In the genomic region with DNA sequence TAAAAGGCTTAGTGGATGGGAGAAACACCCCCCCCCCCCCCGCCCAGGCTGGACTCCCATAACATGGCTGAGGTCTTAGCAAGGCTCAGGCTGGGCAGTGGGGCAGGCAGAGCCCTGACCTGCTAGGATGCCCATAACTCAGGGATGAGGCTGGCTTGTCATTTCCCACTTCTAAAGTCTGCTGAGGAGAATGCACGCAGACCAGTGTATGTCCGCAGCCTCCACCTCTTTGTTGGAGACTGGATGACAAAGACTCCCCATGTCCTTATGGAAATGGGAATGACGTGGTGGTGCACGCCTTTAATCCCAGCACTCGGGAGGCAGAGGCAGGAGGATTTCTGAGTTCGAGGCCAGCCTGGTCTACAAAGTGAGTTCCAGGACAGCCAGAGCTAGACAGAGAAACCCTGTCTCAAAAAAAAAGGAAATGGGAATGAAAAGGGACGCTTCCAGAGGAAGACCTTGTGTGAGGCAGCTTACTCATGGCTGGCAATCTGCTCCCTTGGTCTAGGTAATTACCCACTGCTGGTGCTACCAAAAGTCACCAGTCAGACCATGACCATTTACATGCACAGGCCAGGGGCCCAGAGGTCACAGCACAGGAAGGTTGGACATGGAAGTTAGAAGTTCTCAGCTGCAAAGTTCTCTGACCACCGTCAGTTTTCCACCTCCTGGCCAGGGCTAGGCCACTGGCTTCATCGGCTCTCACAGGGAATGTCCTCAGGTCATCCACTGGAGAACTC, we compare ENCODE assay signal across 26 mouse cellular contexts. TPM values are rescaled to one million over a fixed set of nuclear protein-coding genes. Genes with fewer than 3 reads are reported as not detected.
A peak's percentile ranks its signal among the peaks of the same experiment; 100 is the strongest.
DNase-seq lines count a peak whose midpoint lies in the region; ATAC-seq and TF ChIP-seq lines count a peak whose summit lies in the region.
"Had no signal": no experiment of that assay in that cellular context is flagged by ENCODE, and none has a peak within 500 bp of the region (broad histone marks: within the 10 kb centered on the region; RNA-seq: fewer than 3 reads in every experiment).

No protein-coding gene starts in this region.

- TF ChIP-seq EP300 in heart, adult 2 months (IDR thresholded peaks at IDR 0.05; ENCODE audit: insufficient read depth, low read depth, low read length) = no peak
- TF ChIP-seq EP300 in stomach, postnatal 0 days (optimal IDR thresholded peaks at IDR 0.05) = no peak

- intact Hi-C loops in heart, adult 2 months (cut with DNase I) = no loop called here

- H3K36me3 ChIP-seq in heart, embryonic 16.5 days (ENCODE audit: control insufficient read depth, insufficient read depth) = no peaks in the 10 kb centered on the region
- no peaks in the 10 kb centered on the region for H3K36me3 ChIP-seq in heart, adult 2 months (ENCODE audit: control insufficient read depth, insufficient read depth, low read length)
- H3K36me3 ChIP-seq in stomach, embryonic 16.5 days (ENCODE audit: control insufficient read depth, insufficient read depth, low read length) = no peaks in the 10 kb centered on the region
- no peaks in the 10 kb centered on the region for H3K36me3 ChIP-seq in stomach, postnatal 0 days (ENCODE audit: control insufficient read depth, insufficient read depth, low read length)
- H3K36me3 ChIP-seq: embryonic facial prominence, embryonic 15.5 days; hindbrain, embryonic 10.5 days had no signal

- H3K9me3 ChIP-seq in heart, embryonic 16.5 days (replicated peaks; ENCODE audit: control insufficient read depth, low read length) = no peaks in the 10 kb centered on the region
- H3K9me3 ChIP-seq in stomach, embryonic 16.5 days (replicated peaks; ENCODE audit: control insufficient read depth, low read length) = no peaks in the 10 kb centered on the region
- H3K9me3 ChIP-seq in stomach, postnatal 0 days (ENCODE audit: control insufficient read depth, low read length) = no peaks in the 10 kb centered on the region
- H3K9me3 ChIP-seq: embryonic facial prominence, embryonic 15.5 days; hindbrain, embryonic 10.5 days had no signal

- WGBS in heart, embryonic 16.5 days = 85% methylated on average over 10 of the region's 10 CpGs
- 82% methylated on average over 10 of the region's 10 CpGs for WGBS in heart, adult 2 months
- WGBS in stomach, embryonic 16.5 days = 88% methylated on average over 9 of the region's 10 CpGs
- WGBS in stomach, postnatal 0 days = 90% methylated on average over 9 of the region's 10 CpGs

- H3K4me1 ChIP-seq in heart, embryonic 16.5 days (ENCODE audit: control insufficient read depth, insufficient read depth, low read length) = peaks cover 62% of the 10 kb centered on the region
- H3K4me1 ChIP-seq in heart, adult 2 months (ENCODE audit: control insufficient read depth, insufficient read depth, low read length) = no peaks in the 10 kb centered on the region
- H3K4me1 ChIP-seq in stomach, embryonic 16.5 days (ENCODE audit: control insufficient read depth, insufficient read depth, low read length) = peaks cover 7% of the 10 kb centered on the region
- no peaks in the 10 kb centered on the region for H3K4me1 ChIP-seq in stomach, postnatal 0 days (replicated peaks; ENCODE audit: control insufficient read depth, insufficient read depth)

- no peak for ATAC-seq in heart, embryonic 16.5 days (replicated peaks; ENCODE audit: extremely low read depth, insufficient read depth, low FRiP score)
- ATAC-seq in stomach, embryonic 16.5 days (ENCODE audit: insufficient read depth, low FRiP score) = peak; percentile 12; the same call in 1 of the 2 replicates
- no peak for ATAC-seq in stomach, postnatal 0 days (ENCODE audit: low FRiP score, low TSS enrichment)
- ATAC-seq: CD4-positive, CD25-positive, alpha-beta regulatory T cell, adult 4 months; liver, postnatal 0 days had no signal

- H3K27me3 ChIP-seq in heart, embryonic 16.5 days (ENCODE audit: control insufficient read depth, insufficient read depth, low read length) = no peaks in the 10 kb centered on the region
- H3K27me3 ChIP-seq in heart, adult 2 months (ENCODE audit: control insufficient read depth, insufficient read depth, low read length) = no peaks in the 10 kb centered on the region
- H3K27me3 ChIP-seq in stomach, embryonic 16.5 days (ENCODE audit: control insufficient read depth, insufficient read depth, low read length) = no peaks in the 10 kb centered on the region
- H3K27me3 ChIP-seq in stomach, postnatal 0 days (ENCODE audit: control insufficient read depth, insufficient read depth, low read length) = no peaks in the 10 kb centered on the region
- H3K27me3 ChIP-seq: embryonic facial prominence, embryonic 15.5 days; Patski had no signal

- no peak overlapping the region for H3K9ac ChIP-seq in heart, embryonic 16.5 days (ENCODE audit: low read length)
- H3K9ac ChIP-seq in heart, adult 2 months (ENCODE audit: low read depth, low read length) = no peak overlapping the region
- no peak overlapping the region for H3K9ac ChIP-seq in stomach, embryonic 16.5 days (ENCODE audit: low read length)
- no peak overlapping the region for H3K9ac ChIP-seq in stomach, postnatal 0 days (ENCODE audit: low read length)
- H3K9ac ChIP-seq: embryonic facial prominence, embryonic 15.5 days; liver, postnatal 0 days had no signal

- peak; percentile 45 for DNase-seq in cerebellum, adult 11-12 months
- no peak for DNase-seq in cerebellum, postnatal 4 days (ENCODE audit: low spot score in 2 of 2)
- DNase-seq in gastrocnemius, postnatal 10 days = peak; percentile 11
- no peak for DNase-seq in gastrocnemius, adult 8-10 months (ENCODE audit: low spot score in 2 of 2)
- no peak for DNase-seq in heart, adult 2 months
- no peak for DNase-seq in stomach, postnatal 0 days (ENCODE audit: low spot score)
- DNase-seq: adrenal gland, adult 8-10 months; kidney, adult 8-10 months; liver, postnatal 0 days had no signal

- no peak overlapping the region for H3K4me2 ChIP-seq in heart, embryonic 16.5 days (ENCODE audit: low read depth, low read length)
- H3K4me2 ChIP-seq in stomach, embryonic 16.5 days (ENCODE audit: low read depth, low read length) = no peak overlapping the region
- H3K4me2 ChIP-seq in stomach, postnatal 0 days (replicated peaks; ENCODE audit: low read depth) = no peak overlapping the region

- no peak overlapping the region for H3K4me3 ChIP-seq in heart, embryonic 16.5 days (ENCODE audit: low read length)
- no peak overlapping the region for H3K4me3 ChIP-seq in heart, adult 2 months
- no peak overlapping the region for H3K4me3 ChIP-seq in stomach, embryonic 16.5 days (replicated peaks; ENCODE audit: low read length)
- no peak overlapping the region for H3K4me3 ChIP-seq in stomach, postnatal 0 days (ENCODE audit: low read depth, low read length)
- H3K4me3 ChIP-seq: embryonic facial prominence, embryonic 15.5 days; hindbrain, embryonic 10.5 days had no signal

- no peak for TF ChIP-seq POLR2A in heart, adult 2 months (IDR thresholded peaks at IDR 0.05; ENCODE audit: insufficient read depth, low read depth, low read length)

- peak overlapping the region; percentile 91 for H3K27ac ChIP-seq in heart, embryonic 16.5 days (ENCODE audit: low read length)
- H3K27ac ChIP-seq in heart, adult 2 months = no peak overlapping the region
- no peak overlapping the region for H3K27ac ChIP-seq in stomach, embryonic 16.5 days (ENCODE audit: low read length)
- H3K27ac ChIP-seq in stomach, postnatal 0 days (replicated peaks) = no peak overlapping the region
- H3K27ac ChIP-seq: hindbrain, embryonic 10.5 days had no signal

- TF ChIP-seq CTCF in heart, adult 2 months (IDR thresholded peaks at IDR 0.05) = no peak
- no peak for TF ChIP-seq CTCF in stomach, postnatal 0 days (IDR thresholded peaks at IDR 0.05; ENCODE audit: low read depth)

- H3K79me2 ChIP-seq in heart, adult 2 months (replicated peaks; ENCODE audit: control insufficient read depth, insufficient read depth, low read length) = no peaks in the 10 kb centered on the region

RNA-seq across cellular contexts. Expression of gene Ppfia4, which starts 0.8 kb away (rescaled TPM):
- 10 to 100 TPM; 11.2 to 13.7 TPM for total RNA-seq in gastrocnemius, postnatal 10 days (2021)
- total RNA-seq in gastrocnemius, adult 8-10 months (2022) = under 1 TPM; 0.21 to 0.65 (median 0.55) TPM
- polyA plus RNA-seq in heart, embryonic 16.5 days (2015; fragmentation: Nextera tagmentation; extraction: Ambion mirVana) = 10.6 and 11.4 TPM in 2 replicates
- total RNA-seq in heart, adult 2 months (2021) = under 1 TPM; 0.80 to 0.94 TPM
- 4.4 and 4.9 TPM in 2 replicates for polyA plus RNA-seq in heart, adult 2 months (2012; rRNA removed)
- polyA plus RNA-seq in stomach, embryonic 16.5 days (2015; fragmentation: Nextera tagmentation; extraction: Ambion mirVana) = 6.8 and 6.9 TPM in 2 replicates
- 2.8 TPM in 2 replicates for polyA plus RNA-seq in stomach, postnatal 0 days (2015; fragmentation: Nextera tagmentation; extraction: Ambion mirVana)

RNA-seq across cellular contexts. Expression of gene Tmem183a, which starts 28.2 kb away (rescaled TPM):
- total RNA-seq in gastrocnemius, postnatal 10 days (2021) = 10 to 100 TPM; 17.2 to 18.5 TPM
- 10 to 100 TPM in 3 of 4 experiments, 1 to 10 TPM in 1; 8.5 to 13.5 (median 11.1) TPM for total RNA-seq in gastrocnemius, adult 8-10 months (2022)
- polyA plus RNA-seq in heart, embryonic 16.5 days (2015; fragmentation: Nextera tagmentation; extraction: Ambion mirVana) = 57.5 and 60.4 TPM in 2 replicates
- total RNA-seq in heart, adult 2 months (2021) = 10 to 100 TPM; 17.8 to 18.7 TPM
- polyA plus RNA-seq in heart, adult 2 months (2012; rRNA removed) = 22.9 and 45.8 TPM in 2 replicates
- 93.7 and 104 TPM in 2 replicates for polyA plus RNA-seq in stomach, embryonic 16.5 days (2015; fragmentation: Nextera tagmentation; extraction: Ambion mirVana)
- 64.9 and 65.6 TPM in 2 replicates for polyA plus RNA-seq in stomach, postnatal 0 days (2015; fragmentation: Nextera tagmentation; extraction: Ambion mirVana)

RNA-seq across cellular contexts. Expression of gene Myog, which starts 43.8 kb away (rescaled TPM):
- total RNA-seq in gastrocnemius, postnatal 10 days (2021) = 100 to 1,000 TPM; 135 to 142 TPM
- total RNA-seq in gastrocnemius, adult 8-10 months (2022) = 10 to 100 TPM in 3 of 4 experiments, 1 to 10 TPM in 1; 7.6 to 16.5 (median 15.4) TPM
- 2.0 and 3.3 TPM in 2 replicates for polyA plus RNA-seq in heart, embryonic 16.5 days (2015; fragmentation: Nextera tagmentation; extraction: Ambion mirVana)
- total RNA-seq in heart, adult 2 months (2021) = not detected
- polyA plus RNA-seq in heart, adult 2 months (2012; rRNA removed) = not detected in 2 replicates
- polyA plus RNA-seq in stomach, embryonic 16.5 days (2015; fragmentation: Nextera tagmentation; extraction: Ambion mirVana) = 1.2 and 28.7 TPM in 2 replicates
- polyA plus RNA-seq in stomach, postnatal 0 days (2015; fragmentation: Nextera tagmentation; extraction: Ambion mirVana) = 2.7 and 5.0 TPM in 2 replicates
- total RNA-seq: adrenal gland, adult 8-10 months; layer of hippocampus, adult 8-10 months; left cerebral cortex, adult 2 months; left cerebral cortex, postnatal 4 days; liver, adult 2 months; megakaryocyte progenitor cell, adult 5-6 weeks had no signal
- polyA plus RNA-seq: CD4-positive, CD25-positive, alpha-beta regulatory T cell, adult 4 months; liver, adult 2 months; liver, postnatal 0 days; midbrain, embryonic 14.5 days; Patski; spleen, adult 2 months had no signal

RNA-seq across cellular contexts. Expression of gene 4933406M09Rik, which starts 52.2 kb away (rescaled TPM):
- total RNA-seq in gastrocnemius, postnatal 10 days (2021) = not detected
- total RNA-seq in gastrocnemius, adult 8-10 months (2022) = not detected
- polyA plus RNA-seq in heart, embryonic 16.5 days (2015; fragmentation: Nextera tagmentation; extraction: Ambion mirVana) = not detected in 2 replicates
- total RNA-seq in heart, adult 2 months (2021) = not detected
- not detected in 2 replicates for polyA plus RNA-seq in heart, adult 2 months (2012; rRNA removed)
- polyA plus RNA-seq in stomach, embryonic 16.5 days (2015; fragmentation: Nextera tagmentation; extraction: Ambion mirVana) = not detected in 2 replicates
- polyA plus RNA-seq in stomach, postnatal 0 days (2015; fragmentation: Nextera tagmentation; extraction: Ambion mirVana) = not detected in 2 replicates
- total RNA-seq: adrenal gland, adult 8-10 months; gastrocnemius, adult 18-20 months; layer of hippocampus, adult 8-10 months; left cerebral cortex, adult 2 months; left cerebral cortex, postnatal 4 days; liver, adult 2 months; megakaryocyte progenitor cell, adult 5-6 weeks had no signal
- polyA plus RNA-seq: brain, embryonic 14.5 days; CD4-positive, CD25-positive, alpha-beta regulatory T cell, adult 4 months; embryonic facial prominence, embryonic 15.5 days; hindbrain, embryonic 10.5 days; liver, adult 2 months; liver, postnatal 0 days; midbrain, embryonic 14.5 days; neural tube, embryonic 14.5 days; Patski; spleen, adult 2 months; stomach, embryonic 14.5 days had no signal

Comparison
In these comparisons a context has a peak if more than half of its experiments do, and no peak if none do; other contexts are left out.
1. DNase-seq: peak in cerebellum, adult 11-12 months (single experiment) and gastrocnemius, postnatal 10 days (single experiment); none in cerebellum, postnatal 4 days (0 of 2), gastrocnemius, adult 8-10 months (0 of 2), heart, adult 2 months (0 of 2) and stomach, postnatal 0 days (single experiment).